Mouse (Mus musculus) CH12.LX (cell line): ENCODE measurements around the gene Srp68. TPM values are rescaled to one million over a fixed set of nuclear protein-coding genes. Genes with fewer than 3 reads are reported as not detected.
A peak's percentile ranks its signal among the peaks of the same experiment; 100 is the strongest.

Experiments
- DNase-seq: peaks from one replicate; pipeline ENCODE4 v3.0.0-alpha.2; 2013; ENCODE audit errors: extremely low read depth
- H3K27ac ChIP-seq: 2 replicates; pipeline ENCODE4 v1.5.1; 2012; ENCODE audit warnings: low read depth, mild to moderate bottlenecking, control low read depth, moderate library complexity; ENCODE audit not compliant: insufficient read depth
- H3K27me3 ChIP-seq: replicated peaks from 2 replicates; pipeline ENCODE3; 2012; ENCODE audit warnings: inconsistent platforms
- H3K36me3 ChIP-seq, 2 experiments: replicated peaks in 1 of 2; 2 replicates each; pipeline versions ENCODE3 to v1.6.1; 2012; ENCODE audit warnings: inconsistent platforms in 1 of 2, low read length in 1 of 2, mild to moderate bottlenecking in 1 of 2, mixed read lengths in 1 of 2, moderate library complexity in 1 of 2; ENCODE audit not compliant: control insufficient read depth in 1 of 2, insufficient read depth in 1 of 2
- H3K4me1 ChIP-seq, 2 experiments: 2 replicates each; pipeline ENCODE4 v1.6.1; 2012; ENCODE audit warnings: inconsistent platforms in 1 of 2, moderate library complexity in 1 of 2; ENCODE audit not compliant: insufficient read depth in 2 of 2, control insufficient read depth in 1 of 2
- H3K4me2 ChIP-seq: 2 replicates; pipeline ENCODE4 v1.6.1; 2012; ENCODE audit warnings: low read depth, mild to moderate bottlenecking, control low read depth; ENCODE audit not compliant: poor library complexity, insufficient read depth, severe bottlenecking
- H3K4me3 ChIP-seq, 3 experiments: fragments of 150-350 bp in 1 of 3; sonication (generic) in 1 of 3; replicated peaks in 1 of 3; 2 replicates each; pipeline versions ENCODE3 to v1.5.1; 2011 to 2012; ENCODE audit warnings: low read depth in 2 of 3, low read length in 2 of 3, mild to moderate bottlenecking in 2 of 3, moderate library complexity in 2 of 3, control low read depth in 1 of 3, improper control_type of control experiment in 1 of 3, inconsistent platforms in 1 of 3, mixed read lengths in 1 of 3; ENCODE audit not compliant: poor library complexity in 1 of 3
- H3K79me2 ChIP-seq: replicated peaks from 2 replicates; pipeline ENCODE4 v1.6.1; 2012; ENCODE audit warnings: mild to moderate bottlenecking, moderate library complexity; ENCODE audit not compliant: control insufficient read depth, poor library complexity, insufficient read depth, severe bottlenecking; ENCODE audit errors: extremely low read depth
- H3K9ac ChIP-seq: 2 replicates; pipeline ENCODE4 v1.6.1; 2012; ENCODE audit warnings: low read depth, mild to moderate bottlenecking, control low read depth, moderate library complexity; ENCODE audit not compliant: insufficient read depth
- H3K9me3 ChIP-seq: replicated peaks from 2 replicates; pipeline ENCODE3; 2012; ENCODE audit warnings: low read length, inconsistent platforms, mixed read lengths
- BHLHE40 ChIP-seq: IDR thresholded peaks from 2 replicates; pipeline ENCODE4 v1.6.1; 2011; ENCODE audit warnings: mild to moderate bottlenecking, low read depth, low read length, improper control_type of control experiment
- CHD1 ChIP-seq: IDR thresholded peaks from 2 replicates; pipeline ENCODE4 v1.6.1; 2012; ENCODE audit warnings: low read depth, low read length, improper control_type of control experiment, inconsistent platforms
- CHD2 ChIP-seq: IDR thresholded peaks from 2 replicates; pipeline ENCODE4 v1.6.1; 2011; ENCODE audit warnings: low read length, improper control_type of control experiment
- ELF1 ChIP-seq: IDR thresholded peaks from 2 replicates; pipeline ENCODE4 v1.6.1; 2014; ENCODE audit warnings: low read depth, mild to moderate bottlenecking, inconsistent platforms, low read length, improper control_type of control experiment
- EP300 ChIP-seq: IDR thresholded peaks from 2 replicates; pipeline ENCODE4 v1.6.1; 2011; ENCODE audit warnings: low read length, improper control_type of control experiment
- GABPA ChIP-seq: IDR thresholded peaks from 2 replicates; pipeline ENCODE4 v1.6.1; 2012; ENCODE audit warnings: low read depth, low read length, improper control_type of control experiment, inconsistent platforms; ENCODE audit not compliant: insufficient replicate concordance
- IRF4 ChIP-seq: IDR thresholded peaks from 2 replicates; pipeline ENCODE4 v1.6.1; 2014; ENCODE audit warnings: low read depth, mild to moderate bottlenecking, inconsistent platforms, low read length, improper control_type of control experiment
- JUN ChIP-seq: IDR thresholded peaks from 2 replicates; pipeline ENCODE4 v1.6.1; 2011; ENCODE audit warnings: low read depth, mild to moderate bottlenecking, low read length, improper control_type of control experiment, moderate library complexity; ENCODE audit not compliant: insufficient read depth
- MAZ ChIP-seq: IDR thresholded peaks from 2 replicates; pipeline ENCODE4 v1.6.1; 2012; ENCODE audit warnings: low read depth, mild to moderate bottlenecking, inconsistent platforms, low read length, improper control_type of control experiment, moderate library complexity
- MEF2A ChIP-seq: IDR thresholded peaks from 2 replicates; pipeline ENCODE4 v1.6.1; 2014; ENCODE audit warnings: low read depth, mild to moderate bottlenecking, inconsistent platforms, low read length, improper control_type of control experiment, borderline replicate concordance
- MYC ChIP-seq: IDR thresholded peaks from 2 replicates; pipeline ENCODE4 v1.6.1; 2011; ENCODE audit warnings: low read depth, mild to moderate bottlenecking, improper control_type of control experiment, low read length
- POLR2A ChIP-seq: IDR thresholded peaks from 2 replicates; pipeline ENCODE4 v1.6.1; 2011; ENCODE audit warnings: low read depth, mild to moderate bottlenecking, improper control_type of control experiment, low read length
- POLR2AphosphoS2 ChIP-seq: IDR thresholded peaks from 2 replicates; pipeline ENCODE4 v1.6.1; 2011; ENCODE audit warnings: low read depth, low read length, improper control_type of control experiment
- SIN3A ChIP-seq: IDR thresholded peaks from 2 replicates; pipeline ENCODE4 v1.6.1; 2012; ENCODE audit warnings: low read length, improper control_type of control experiment, inconsistent platforms
- TBP ChIP-seq: conservative IDR thresholded peaks from 2 replicates; pipeline ENCODE4 v1.6.1; 2011; ENCODE audit warnings: low read depth, low read length, improper control_type of control experiment
- USF1 ChIP-seq: IDR thresholded peaks from 2 replicates; pipeline ENCODE4 v1.6.1; 2014; ENCODE audit warnings: low read depth, mild to moderate bottlenecking, inconsistent platforms, low read length, improper control_type of control experiment
- ZNF384 ChIP-seq: IDR thresholded peaks from 2 replicates; pipeline ENCODE4 v1.6.1; 2012; ENCODE audit warnings: low read depth, low read length, improper control_type of control experiment, inconsistent platforms
- dilution Hi-C: fragments of 300-500 bp; cut with MboI; formaldehyde crosslinking; loops from 2 replicates; pipeline ENCODE4 v1.14.3; 2020; ENCODE audit warnings: low sequenced_read_pairs; ENCODE audit not compliant: extremely low pct_unique_long_range_greater_than_20kb, extremely low pct_ligation_motif_present
- in situ Hi-C: fragments of 300-500 bp; cut with MboI; formaldehyde crosslinking; loops from 3 replicates; pipeline ENCODE4 v1.14.3; 2019; ENCODE audit warnings: low sequenced_read_pairs, low pct_ligation_motif_present, low pct_unique_long_range_greater_than_20kb, mixed read lengths
- polyA plus RNA-seq: library from polyadenylated mRNA; unstranded; fragments of >175 nt; gene quantifications from 2 replicates; pipeline ENCODE4 v1.2.1, GENCODE M21; 2012; ENCODE audit warnings: low read depth; ENCODE audit not compliant: insufficient read length
- total RNA-seq, 2 experiments: library from RNA; depleted of rRNA; stranded (reverse); fragments of 300-350 nt in 1 of 2; fragments of >200 nt in 1 of 2; gene quantifications; 2 replicates each; pipeline ENCODE4 v1.2.3; 2012 to 2014

Gene Srp68
- total and polyA plus RNA-seq, 3 experiments, result 53.2 to 184 (median 74.7) TPM

- Histone ChIP-seq H3K36me3 (peaks cover 74 to 96% of the 10 kb centered on the region in 2 experiments), H3K4me1 (peaks cover 8 to 67% of the 10 kb centered on the region in 2 experiments), H3K27ac (no peak overlapping the region), H3K27me3 (no peaks in the 10 kb centered on the region), H3K4me2 (no peak overlapping the region), H3K4me3 (no peak overlapping the region), H3K79me2 (no peaks in the 10 kb centered on the region), H3K9me3 (no peaks in the 10 kb centered on the region), H3K9ac (no peak overlapping the region)
- no peak for TF ChIP-seq ZNF384
- TF ChIP-seq CHD1, result no peak
- no peak for TF ChIP-seq USF1
- no peak for TF ChIP-seq SIN3A
- TF ChIP-seq ELF1, result no peak
- TF ChIP-seq JUN, result no peak
- no peak for TF ChIP-seq POLR2A
- dilution Hi-C loops, result no loop called here
- DNase-seq, result no peak
- in situ Hi-C loops, result no loop called here
Observed at GRCm38 (mm10) chr11:116292401-116292800, 18.4 kb upstream of the Srp68 start.

- Histone ChIP-seq H3K9ac (no peak overlapping the region), H3K4me3 (peak overlapping the region in 1 of 3 experiments; percentile 5), H3K9me3 (no peaks in the 10 kb centered on the region), H3K36me3 (peaks cover 60 to 84% of the 10 kb centered on the region in 2 experiments), H3K27me3 (no peaks in the 10 kb centered on the region), H3K4me2 (no peak overlapping the region), H3K79me2 (no peaks in the 10 kb centered on the region), H3K4me1 (peaks cover 8 to 84% of the 10 kb centered on the region in 2 experiments), H3K27ac (no peak overlapping the region)
- TF ChIP-seq JUN, result no peak
- no peak for TF ChIP-seq MYC
- TF ChIP-seq IRF4, result no peak
- TF ChIP-seq TBP, result no peak
- TF ChIP-seq POLR2AphosphoS2, result no peak
- TF ChIP-seq BHLHE40, result no peak
- no peak for TF ChIP-seq MEF2A
- TF ChIP-seq CHD2, result no peak
- no peak for TF ChIP-seq MAZ
- no peak for TF ChIP-seq EP300
- TF ChIP-seq POLR2A, result no peak
- TF ChIP-seq SIN3A, result no peak
- TF ChIP-seq GABPA, result no peak
- no peak for DNase-seq
- dilution Hi-C loops (no loop called here), in situ Hi-C loops (no loop called here)
Observed at GRCm38 (mm10) chr11:116290556-116290955, 16.5 kb upstream of the Srp68 start.
